Mouse (Mus musculus) brain, adult 2 months (tissue): ENCODE data around the gene Aggf1.
"Not testable (repeated sequence)": the region's sequence is repeated elsewhere in the genome, so short reads cannot be mapped to it uniquely, and the experiment has no call there.

Source experiments
- DNase-seq: peaks from one replicate; pipeline ENCODE4 v3.0.0; 2011; ENCODE audit warnings: low read depth, low spot score

The Aggf1 gene

DNA sequence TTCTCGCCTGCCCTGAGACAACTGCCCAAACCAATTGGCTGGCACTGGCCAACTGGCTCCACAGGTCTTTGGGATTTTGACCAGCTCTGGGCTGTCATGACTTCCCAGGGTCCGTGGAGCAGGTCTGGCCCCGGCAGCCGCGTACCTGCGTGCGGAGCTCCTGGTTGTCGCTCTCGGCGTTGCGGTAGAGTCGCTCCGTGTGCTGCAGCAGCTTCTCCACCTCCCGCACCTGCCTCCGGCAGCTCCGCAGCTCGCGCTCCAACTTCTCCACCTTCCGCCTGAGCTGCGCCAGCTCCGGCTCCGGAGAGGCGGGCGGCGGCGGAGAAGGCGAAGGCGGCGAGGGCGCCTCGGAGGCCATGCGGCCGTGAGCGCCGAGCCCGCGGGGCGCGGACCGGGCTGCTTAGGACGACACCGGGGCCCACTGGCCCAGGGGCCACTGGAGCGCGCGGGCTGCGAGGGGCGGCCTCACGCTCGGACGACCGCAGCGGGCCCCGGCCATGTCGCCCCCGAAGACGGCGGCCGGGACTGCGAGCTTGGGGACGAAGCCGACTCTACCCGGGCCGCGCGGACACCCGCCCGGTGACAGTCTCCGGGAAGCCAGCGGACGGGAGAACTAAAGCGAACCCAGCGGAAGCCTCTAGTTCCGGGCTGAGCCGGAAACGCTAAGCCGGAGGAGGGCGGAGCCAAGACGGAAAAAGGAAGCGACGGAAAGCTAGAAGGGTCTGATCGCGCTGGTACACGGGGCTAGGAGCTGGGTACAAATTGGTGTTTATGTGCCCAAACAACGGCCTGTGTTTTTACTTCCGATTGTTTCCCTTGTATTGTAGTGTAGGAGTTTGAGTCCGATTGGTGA, at the start of gene Aggf1:
TSS of gene Aggf1 (minus strand) at position 652 of the 853 bp plus-strand sequence.
- peak; percentile 98 for DNase-seq

DNA sequence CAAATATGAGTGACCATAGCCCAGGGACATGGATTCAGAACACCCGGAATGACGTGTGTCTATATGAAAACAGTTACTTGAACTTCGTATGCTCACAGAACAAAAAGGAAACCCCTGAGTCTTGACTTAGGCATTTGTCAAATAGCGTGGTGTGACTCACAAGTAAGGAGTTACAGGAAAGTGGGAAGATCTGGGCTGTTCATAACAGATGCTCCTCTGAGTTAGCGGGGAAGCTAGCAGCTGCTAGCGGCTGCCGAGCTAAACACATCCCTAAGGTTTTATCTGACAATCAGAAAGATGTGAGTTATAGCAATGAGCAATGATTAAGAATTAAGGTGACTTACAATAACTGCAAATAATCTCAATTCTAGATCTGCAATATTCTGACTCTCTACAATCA, 49.8 kb upstream of the Aggf1 start:
- DNase-seq, result peak; percentile 82

DNA sequence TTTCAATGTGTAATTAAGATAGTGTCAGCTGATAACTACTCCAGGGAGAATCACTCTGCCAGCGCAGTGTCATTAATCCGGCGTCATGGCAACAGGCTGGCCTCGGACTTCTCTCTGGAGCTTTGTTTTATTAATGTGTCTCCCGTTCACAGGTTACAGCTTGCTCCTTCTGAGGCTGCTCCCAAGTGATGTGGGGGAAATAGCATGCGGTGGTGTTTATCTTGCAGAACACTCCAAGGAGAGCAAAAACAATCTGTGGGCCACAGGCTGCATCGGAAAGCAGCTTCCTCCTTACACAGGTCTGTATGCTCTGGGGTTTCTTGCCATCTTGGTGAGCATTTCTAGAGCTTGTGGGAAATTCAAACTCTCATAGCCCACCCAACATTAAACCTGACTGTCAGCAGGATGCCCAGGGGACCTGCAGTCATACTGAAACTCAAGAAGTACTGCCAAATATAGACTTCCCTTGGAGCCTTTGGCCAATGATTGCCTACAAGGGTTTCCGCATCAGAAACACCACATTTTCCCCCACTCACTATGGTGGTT, 44.1 kb upstream of the Aggf1 start:
- DNase-seq, result peak; percentile 47

DNA sequence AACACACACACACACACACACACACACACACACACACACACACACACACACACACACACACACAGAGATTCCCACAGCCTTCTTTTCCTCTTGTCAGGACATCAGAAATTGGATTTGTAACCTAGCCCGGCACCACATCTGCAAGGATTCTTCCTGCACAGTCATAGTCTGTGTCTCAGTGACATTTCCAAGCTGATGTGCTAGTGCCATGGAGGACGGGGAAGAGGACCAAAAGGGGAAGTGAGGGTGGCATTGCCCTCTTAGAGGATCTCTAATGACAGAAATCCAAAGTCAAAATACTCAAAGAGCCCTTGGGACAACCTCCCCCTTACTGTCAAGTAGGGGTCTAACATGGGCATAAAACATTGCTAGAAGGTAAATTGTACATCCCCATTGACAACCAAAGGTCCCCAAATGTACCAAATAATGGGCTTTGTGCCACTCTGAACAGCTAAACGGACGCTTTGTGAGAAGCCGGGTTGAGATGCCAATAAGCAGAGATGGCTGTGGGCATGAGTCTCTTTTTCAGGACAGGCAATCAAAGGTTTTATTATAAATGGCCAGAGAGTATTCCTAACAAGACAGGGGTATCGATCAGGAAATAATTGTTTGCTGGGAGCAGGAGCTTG, 43.5 kb upstream of the Aggf1 start:
- DNase-seq, result no peak

DNA sequence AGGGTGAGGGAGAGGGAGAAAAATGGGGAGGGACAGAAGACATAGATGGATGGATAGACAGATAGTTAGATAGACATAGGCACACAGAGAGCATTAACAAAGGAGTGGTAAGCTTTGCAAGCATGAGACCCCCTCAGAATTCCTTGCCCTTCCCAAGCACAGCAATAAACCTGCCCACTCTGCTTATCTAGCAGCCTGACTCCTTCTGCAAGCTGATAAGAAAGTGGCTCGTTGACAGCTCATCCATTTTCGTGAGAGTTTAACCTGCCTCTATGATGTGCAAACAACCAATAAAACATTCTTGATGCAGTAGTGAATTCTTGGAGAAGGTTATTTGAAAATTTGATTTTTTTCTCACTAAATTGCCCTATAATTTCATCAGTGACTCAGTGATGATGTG, 37.1 kb upstream of the Aggf1 start:
- DNase-seq, result no peak

DNA sequence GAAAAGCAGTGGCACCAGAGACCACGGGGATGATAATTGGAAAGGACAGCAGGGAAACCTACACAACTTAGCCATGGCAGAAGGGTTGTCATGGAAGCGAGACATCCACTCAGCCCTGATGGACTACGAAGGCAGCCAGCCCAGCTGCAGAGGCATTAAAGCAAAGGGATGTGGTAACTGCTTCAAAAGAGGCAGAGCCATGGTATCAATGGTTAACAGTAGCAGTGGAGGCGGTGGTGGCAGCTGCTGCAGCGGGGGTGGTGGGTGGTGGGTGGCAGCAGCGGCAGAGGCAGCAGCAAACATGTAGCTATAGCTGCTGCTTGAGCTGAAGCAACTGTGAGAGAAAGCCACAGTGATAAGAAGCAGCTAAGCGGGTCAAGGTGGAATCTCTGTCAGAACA, 18.1 kb upstream of the Aggf1 start:
- DNase-seq, result peak; percentile 56

DNA sequence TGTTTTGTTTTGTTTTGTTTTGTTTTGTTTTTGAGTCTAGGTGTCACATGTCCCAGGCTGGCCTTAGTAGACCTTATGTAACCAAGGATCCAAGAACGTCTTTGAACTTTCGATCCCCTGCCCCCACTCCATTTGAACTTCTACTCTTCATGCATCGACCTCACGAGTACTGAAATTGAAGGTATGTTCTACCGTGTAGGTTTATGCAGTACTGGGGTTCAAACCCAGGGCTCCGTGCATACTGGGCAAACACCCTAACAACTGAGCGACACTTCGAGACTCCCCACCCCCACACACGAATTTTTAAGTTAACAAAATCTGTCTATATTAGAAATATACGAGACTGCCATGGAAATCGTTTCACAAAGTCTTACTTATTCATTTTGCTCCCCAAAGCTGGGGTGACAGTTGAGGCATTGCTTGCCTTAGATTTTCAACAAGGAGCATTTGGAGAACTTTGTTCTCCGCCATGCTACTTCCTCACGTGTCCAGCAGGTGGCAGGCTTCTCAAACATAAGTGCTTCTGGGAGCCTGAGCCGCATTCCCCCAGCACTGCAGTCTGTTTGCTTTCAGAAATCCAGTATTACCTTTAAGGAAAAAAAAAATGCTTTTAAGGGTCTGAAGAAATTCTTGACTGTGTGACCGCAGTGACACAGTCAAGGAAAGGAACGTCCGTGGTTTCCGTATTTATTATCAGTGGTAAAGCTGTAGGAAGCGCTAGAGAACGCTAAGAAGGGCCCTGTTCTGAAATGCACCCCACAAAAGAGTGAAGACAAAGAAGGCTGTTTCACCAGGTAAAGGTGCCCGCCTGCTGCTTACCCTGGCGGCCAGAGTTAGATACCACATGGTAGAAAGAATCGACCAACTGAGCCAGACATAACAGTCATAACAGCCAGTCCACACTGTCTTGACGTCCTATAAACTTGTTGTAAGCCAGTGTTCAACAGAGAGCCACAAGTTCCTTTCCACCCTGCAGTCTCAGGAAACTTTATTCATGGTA, 15.0 kb upstream of the Aggf1 start:
- DNase-seq, result peak; percentile 92

DNA sequence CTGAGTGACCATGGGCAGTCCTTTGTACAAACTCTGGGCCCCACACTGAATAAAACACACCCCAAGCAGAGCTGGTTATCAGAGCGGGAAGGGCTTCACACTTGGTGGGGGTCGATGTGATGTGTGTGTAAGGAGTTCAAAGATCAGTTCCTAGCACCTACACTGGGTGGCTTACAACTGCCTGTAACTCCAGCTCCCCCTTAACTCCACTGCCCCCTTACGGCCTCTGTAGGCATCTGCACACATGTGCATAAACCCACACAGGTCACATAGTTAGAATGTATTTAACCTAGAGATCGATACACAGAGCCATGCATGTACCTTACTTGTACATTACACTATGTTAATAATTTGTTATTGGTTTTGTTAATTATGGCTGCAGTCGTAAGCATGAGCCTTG, 13.1 kb upstream of the Aggf1 start:
- no peak for DNase-seq

DNA sequence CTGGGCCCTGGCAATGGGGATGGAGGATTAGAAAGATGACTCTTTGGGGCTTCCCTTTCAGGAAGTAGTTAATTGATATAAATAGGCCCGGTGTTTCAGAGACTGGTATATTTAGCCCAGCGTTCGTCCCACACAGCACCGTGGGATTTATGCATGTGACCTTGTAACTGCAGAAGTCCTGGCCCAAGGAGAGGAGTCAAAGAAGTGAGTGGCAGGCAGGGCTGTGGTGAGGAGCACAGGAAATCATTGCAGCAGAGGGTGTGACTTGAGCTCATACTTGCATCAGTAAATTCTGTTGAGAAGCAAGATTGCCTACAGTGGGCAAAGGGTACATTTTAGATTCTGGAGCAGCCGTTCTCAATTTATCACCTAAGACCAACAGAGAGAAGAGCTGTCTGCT, 7.3 kb upstream of the Aggf1 start:
- DNase-seq, result peak; percentile 20

DNA sequence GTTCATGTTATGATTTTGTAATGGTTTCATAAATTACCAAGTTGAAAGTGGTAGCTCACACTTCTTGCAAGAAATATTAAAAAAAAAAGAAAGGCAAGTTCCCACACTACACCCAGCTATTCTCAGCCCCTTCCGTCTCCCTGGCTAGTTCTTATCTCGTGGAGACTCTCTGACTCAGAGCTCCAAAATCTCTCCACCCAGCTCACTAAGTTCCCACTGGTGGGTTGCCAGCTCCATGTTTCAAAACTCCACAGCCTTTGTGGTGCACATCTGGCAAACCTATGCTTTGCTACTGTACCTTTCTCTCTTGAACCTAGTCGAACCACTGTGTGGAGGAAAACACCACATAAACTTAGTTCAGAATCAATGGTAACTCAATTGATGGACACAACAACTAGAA, 3.5 kb upstream of the Aggf1 start:
- no peak for DNase-seq

DNA sequence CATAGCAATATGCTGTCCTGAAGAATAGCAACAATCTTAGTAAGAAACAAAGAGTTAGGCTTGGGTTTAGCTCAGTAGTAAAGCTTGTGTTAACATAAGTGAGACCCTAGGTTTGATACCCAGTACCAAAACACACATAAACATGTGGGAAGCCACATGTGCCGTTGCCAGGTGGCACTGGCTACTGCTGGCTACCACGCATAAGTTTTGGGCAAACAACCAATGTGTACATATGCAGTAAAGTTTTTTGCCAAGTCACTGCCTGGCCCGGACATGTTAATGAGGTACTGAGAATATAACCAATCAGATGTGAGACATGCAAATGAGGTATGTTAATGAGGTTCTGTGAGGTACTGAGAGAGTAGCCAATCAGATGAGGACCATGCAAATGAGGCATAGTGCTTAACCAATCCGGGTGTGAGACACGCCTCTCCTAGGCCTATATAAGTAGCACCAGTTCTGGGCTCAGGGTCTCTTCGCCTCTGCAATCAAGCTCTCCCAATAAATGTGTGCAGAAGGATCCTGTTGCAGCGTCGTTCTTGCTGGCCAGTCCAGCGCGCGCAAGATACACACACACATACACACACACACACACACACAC, 1.6 kb upstream of the Aggf1 start:
- DNase-seq, result not testable (repeated sequence)

DNA sequence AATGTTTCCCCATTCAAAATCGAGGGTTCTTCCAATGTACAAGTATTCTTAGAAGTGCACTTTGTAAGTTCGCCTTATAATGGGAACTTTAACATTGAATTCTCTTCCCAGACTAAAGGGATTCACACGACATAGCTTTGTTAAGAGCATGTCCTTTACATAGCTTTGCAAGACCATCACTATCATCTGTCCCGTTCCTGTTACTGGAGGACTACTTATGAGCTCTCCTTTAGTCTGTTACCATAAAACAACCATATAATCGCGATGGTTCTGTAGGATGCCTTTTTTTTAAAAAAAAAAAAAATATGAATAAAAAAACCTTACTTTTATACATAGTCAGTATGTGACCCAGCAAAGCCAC, 382 bp upstream of the Aggf1 start:
- no peak for DNase-seq

DNA sequence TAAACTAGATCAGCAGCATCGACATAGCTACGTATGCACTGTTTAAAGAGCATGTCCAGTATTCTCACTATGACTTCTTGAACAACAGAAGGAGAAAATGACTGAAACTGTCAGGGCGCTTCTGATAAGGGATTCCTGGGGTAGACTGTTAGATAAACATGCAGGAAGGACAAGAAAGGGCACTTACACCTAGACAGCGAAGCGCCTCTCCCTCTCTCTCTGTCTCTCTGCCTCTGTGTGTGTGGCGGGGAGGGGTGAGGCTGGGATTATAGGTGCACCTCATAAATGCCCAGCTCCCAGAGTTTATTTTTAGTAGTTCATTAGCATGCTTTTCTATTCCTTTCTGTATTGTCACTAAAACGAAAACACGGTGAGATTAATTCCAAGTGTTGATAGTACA, 8.8 kb downstream of the Aggf1 start:
- DNase-seq, result no peak

DNA sequence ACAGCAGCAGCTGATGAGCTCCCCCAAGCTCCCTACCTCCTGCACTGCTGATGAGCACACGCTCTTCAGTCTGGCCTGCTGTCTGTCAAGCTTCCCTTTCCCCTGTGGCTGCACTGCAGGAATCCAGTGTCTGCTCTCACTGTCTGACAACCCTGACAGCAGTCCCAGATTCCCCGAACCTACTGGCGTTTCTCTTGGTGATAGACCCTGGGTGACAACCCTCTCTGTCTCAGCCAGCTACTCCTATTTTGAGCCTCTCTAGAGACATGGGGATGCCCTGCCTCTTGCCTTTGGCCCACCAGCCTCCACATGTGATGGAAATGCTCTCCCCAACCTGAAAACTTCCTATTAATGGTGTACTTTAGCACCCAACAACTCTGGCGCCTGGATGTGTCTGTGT, 11.7 kb downstream of the Aggf1 start:
- DNase-seq, result no peak

DNA sequence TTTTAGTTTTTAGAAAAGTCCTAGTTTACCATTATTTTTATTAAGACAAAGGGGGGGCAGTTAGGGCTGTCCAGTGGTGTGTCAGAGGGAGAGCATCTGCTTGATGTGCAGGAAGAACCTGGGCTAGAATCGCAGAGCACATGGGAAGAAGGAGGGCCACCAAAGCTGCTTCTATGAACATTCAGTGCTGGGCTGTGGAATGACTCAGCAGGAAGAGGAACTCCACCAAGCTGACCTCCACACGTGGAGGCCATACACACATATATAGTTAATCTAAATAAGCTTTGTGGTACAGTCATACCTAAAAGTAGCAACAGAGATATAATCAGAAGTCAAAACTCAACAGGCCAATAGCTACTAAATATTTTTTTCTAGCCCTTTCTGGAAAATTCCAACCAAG, 16.9 kb downstream of the Aggf1 start:
- DNase-seq, result no peak

DNA sequence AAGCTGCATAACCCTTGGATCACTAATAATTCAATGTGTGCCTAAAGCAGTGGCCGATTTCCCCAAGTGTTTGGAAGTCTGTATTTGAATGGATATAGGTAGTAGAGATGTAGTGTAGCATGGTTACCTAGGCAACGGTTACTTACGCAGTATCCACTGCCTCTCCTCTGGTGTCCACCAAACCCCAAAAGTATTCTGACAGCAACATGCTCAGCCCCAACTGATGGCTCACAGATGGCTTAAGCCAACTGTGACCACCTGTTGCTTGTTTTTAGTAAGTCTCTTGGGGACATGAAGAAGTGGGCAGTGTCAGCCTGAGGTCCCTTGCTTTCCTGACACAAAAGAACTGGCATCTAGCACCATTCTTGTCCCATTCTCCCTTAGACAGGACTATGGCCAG, 26.7 kb downstream of the Aggf1 start:
- peak; percentile 71 for DNase-seq

DNA sequence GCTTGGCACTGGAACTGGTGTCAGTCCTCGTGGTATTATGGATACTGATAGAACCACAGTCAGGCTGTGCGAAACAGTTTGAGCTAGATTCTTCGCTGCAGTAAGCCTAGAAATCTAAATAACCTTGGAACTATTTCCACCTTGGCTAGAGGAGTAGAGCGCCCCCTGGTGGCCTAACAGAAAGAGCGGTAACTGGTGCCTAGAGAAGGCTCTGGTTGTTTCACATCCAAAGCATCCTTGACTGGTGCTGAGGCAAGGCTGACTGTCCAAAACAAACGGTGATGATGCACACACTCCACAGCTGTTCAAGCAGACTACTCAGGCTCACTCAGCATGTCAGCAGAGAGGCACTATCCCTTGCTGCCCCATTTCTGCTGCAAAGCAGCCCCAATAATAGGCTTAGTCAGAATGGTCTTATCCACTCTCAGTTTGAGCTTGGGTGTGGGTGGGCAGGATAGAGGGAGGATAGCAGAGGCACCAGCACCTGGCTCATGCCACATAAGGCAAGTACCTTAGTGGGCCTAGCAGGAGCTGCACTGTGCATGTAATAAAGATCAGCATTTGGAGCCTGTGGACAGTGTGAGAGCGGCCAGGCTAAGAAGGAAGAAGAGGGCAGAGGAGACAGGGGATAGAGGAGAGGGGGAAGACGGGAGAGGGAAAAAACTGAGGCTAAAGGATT, 28.0 kb downstream of the Aggf1 start:
- peak; percentile 92 for DNase-seq

DNA sequence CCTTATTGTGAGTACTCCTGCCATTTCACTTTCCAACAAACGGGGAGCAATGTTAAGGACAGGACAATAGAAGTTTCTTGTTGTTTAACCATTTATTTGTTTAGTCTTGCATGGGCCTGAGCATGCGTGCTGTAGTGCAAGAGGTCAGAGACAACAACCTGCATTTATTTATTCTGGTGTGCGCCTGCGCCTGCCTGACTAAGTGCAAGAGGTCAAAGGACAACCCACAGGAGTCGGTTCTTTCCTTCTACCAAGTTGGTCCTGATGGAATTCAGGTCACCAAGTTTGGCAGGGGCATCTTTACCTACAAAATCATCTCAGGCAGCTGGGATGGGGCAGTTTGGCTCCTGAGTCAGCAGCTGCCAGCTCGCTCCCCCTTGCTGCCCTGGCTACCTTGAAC, 29.3 kb downstream of the Aggf1 start:
- no peak for DNase-seq

DNA sequence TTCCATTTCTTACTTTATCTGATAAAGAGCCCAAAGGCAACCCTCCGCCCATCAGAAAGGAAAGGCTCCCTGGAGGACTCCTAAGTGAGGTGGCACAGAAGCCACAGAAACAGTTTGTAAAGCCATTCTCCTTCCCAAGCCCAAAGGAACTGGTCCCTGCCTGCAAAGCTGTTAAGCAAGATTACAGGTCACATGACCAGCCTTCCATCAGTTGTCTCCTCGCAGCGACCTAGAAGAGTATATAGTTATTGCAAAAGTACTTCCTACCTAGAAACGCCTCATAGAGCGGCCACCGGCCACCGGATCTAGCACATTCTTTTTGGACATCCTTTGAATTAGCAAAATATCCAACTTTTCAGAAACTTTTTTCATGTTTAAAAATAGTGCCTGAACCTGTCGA, 31.7 kb downstream of the Aggf1 start:
- DNase-seq, result no peak

DNA sequence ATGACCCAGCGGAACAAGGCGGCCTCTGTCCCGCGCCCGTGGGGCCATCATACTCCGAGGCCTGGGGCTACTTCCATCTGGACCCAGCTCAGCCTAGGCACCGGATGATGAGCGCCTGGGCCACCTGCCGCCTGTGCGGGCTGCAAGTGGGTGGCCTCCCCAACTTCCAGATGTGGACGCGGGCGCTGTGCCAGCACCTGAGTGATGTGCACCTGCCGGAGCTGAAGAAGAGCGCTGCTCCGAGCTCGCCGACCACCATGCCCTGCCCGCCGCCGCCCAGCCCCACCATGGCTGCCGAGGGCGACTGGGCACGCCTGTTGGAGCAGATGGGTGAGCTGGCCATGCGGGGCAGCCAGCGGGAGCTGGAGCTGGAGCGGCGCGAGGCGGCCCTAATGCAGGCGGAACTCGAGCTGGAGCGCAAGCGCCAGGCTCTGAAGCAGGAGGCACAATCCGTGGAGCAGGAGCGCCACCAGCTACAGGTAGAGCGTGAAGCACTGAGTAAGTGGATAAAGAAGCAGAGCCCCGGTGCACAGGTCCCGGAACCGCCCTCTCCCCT, 39.0 kb downstream of the Aggf1 start:
- DNase-seq, result peak; percentile 84
